Mouse (Mus musculus): Measurements from ENCODE around the gene Tuba1c. TPM values are rescaled to one million over a fixed set of nuclear protein-coding genes. Genes with fewer than 3 reads are reported as not detected.
A peak's percentile ranks its signal among the peaks of the same experiment; 100 is the strongest.
"Not testable (repeated sequence)": the region's sequence is repeated elsewhere in the genome, so short reads cannot be mapped to it uniquely, and the experiment has no call there.

Gene Tuba1c
- polyA plus RNA-seq, 1 experiment from 2014 or later, result 107 TPM

GRCm38 (mm10) chr15:99035431-99035830 lies 5.7 kb downstream of the Tuba1c start:
- no peaks in the 10 kb centered on the region for H3K27me3 ChIP-seq
- no peak overlapping the region for H3K4me2 ChIP-seq
- no peak for ATAC-seq (ENCODE audit: low FRiP score)
- no peak overlapping the region for H3K9ac ChIP-seq
- no peaks in the 10 kb centered on the region for H3K9me3 ChIP-seq
- H3K36me3 ChIP-seq (replicated peaks), result peaks cover 32% of the 10 kb centered on the region
- no peak overlapping the region for H3K4me3 ChIP-seq (replicated peaks)
- peaks cover 27% of the 10 kb centered on the region for H3K4me1 ChIP-seq
- 91% methylated on average over 4 of the region's 4 CpGs for WGBS
- H3K27ac ChIP-seq, result no peak overlapping the region

- ATAC-seq (ENCODE audit: low FRiP score), result no peak
- WGBS, result 81% methylated on average over 8 of the region's 8 CpGs
Measured at GRCm38 (mm10) chr15:99036249-99036905, 6.7 kb downstream of the Tuba1c start.

GRCm38 (mm10) chr15:99038025-99038424 lies 8.3 kb downstream of the Tuba1c start:
- Histone ChIP-seq H3K4me1 (peaks cover 14% of the 10 kb centered on the region), H3K27ac (no peak overlapping the region), H3K4me3 (replicated peaks) (no peak overlapping the region), H3K9ac (no peak overlapping the region), H3K27me3 (no peaks in the 10 kb centered on the region), H3K36me3 (replicated peaks) (peaks cover 32% of the 10 kb centered on the region), H3K4me2 (no peak overlapping the region), H3K9me3 (no peaks in the 10 kb centered on the region)
- no peak for ATAC-seq (ENCODE audit: low FRiP score)
- 96% methylated on average over 1 of the region's 1 CpGs for WGBS

More at GRCm38 (mm10) chr15:99036249-99036905, 6.7 kb downstream of the Tuba1c start:
- Histone ChIP-seq H3K4me1 (peaks cover 27% of the 10 kb centered on the region), H3K9ac (no peak overlapping the region), H3K4me2 (no peak overlapping the region), H3K36me3 (replicated peaks) (peaks cover 32% of the 10 kb centered on the region), H3K4me3 (replicated peaks) (no peak overlapping the region), H3K9me3 (no peaks in the 10 kb centered on the region), H3K27me3 (no peaks in the 10 kb centered on the region), H3K27ac (no peak overlapping the region)

GRCm38 (mm10) chr15:99038797-99039196 lies 9.1 kb downstream of the Tuba1c start:
- H3K36me3 ChIP-seq (replicated peaks), result peaks cover 32% of the 10 kb centered on the region

GRCm38 (mm10) chr15:99039306-99039705 lies 9.6 kb downstream of the Tuba1c start:
- no peaks in the 10 kb centered on the region; the same call in 1 of the 2 replicates for H3K27me3 ChIP-seq
- H3K9me3 ChIP-seq, result no peaks in the 10 kb centered on the region
- H3K27ac ChIP-seq, result no peak overlapping the region
- peaks cover 32% of the 10 kb centered on the region for H3K36me3 ChIP-seq (replicated peaks)
- H3K4me3 ChIP-seq (replicated peaks), result no peak overlapping the region
- H3K9ac ChIP-seq, result no peak overlapping the region
- H3K4me2 ChIP-seq, result no peak overlapping the region
- peaks cover 10% of the 10 kb centered on the region for H3K4me1 ChIP-seq
- no peak for ATAC-seq (ENCODE audit: low FRiP score)
- 89% methylated on average over 4 of the region's 4 CpGs for WGBS

More at GRCm38 (mm10) chr15:99038797-99039196, 9.1 kb downstream of the Tuba1c start:
- H3K4me1 ChIP-seq, result peaks cover 11% of the 10 kb centered on the region
- H3K27me3 ChIP-seq, result no peaks in the 10 kb centered on the region; the same call in 1 of the 2 replicates
- 92% methylated on average over 5 of the region's 5 CpGs for WGBS
- H3K4me2 ChIP-seq, result no peak overlapping the region
- no peak overlapping the region for H3K9ac ChIP-seq
- no peaks in the 10 kb centered on the region for H3K9me3 ChIP-seq
- no peak overlapping the region for H3K4me3 ChIP-seq (replicated peaks)
- no peak overlapping the region for H3K27ac ChIP-seq
- ATAC-seq (ENCODE audit: low FRiP score), result no peak

- Histone ChIP-seq H3K4me1 (peaks cover 15% of the 10 kb centered on the region), H3K4me2 (no peak overlapping the region), H3K9me3 (no peaks in the 10 kb centered on the region), H3K27ac (no peak overlapping the region), H3K9ac (no peak overlapping the region), H3K36me3 (replicated peaks) (peaks cover 24% of the 10 kb centered on the region), H3K4me3 (replicated peaks) (no peak overlapping the region), H3K27me3 (no peaks in the 10 kb centered on the region; the same call in 1 of the 2 replicates)
- ATAC-seq (ENCODE audit: low FRiP score), result no peak
- 69% methylated on average over 26 of the region's 26 CpGs for WGBS
Measured at GRCm38 (mm10) chr15:99039996-99040919, 10.6 kb downstream of the Tuba1c start.

- Histone ChIP-seq H3K9me3 (no peaks in the 10 kb centered on the region), H3K4me1 (peaks cover 15% of the 10 kb centered on the region), H3K4me3 (replicated peaks) (no peak overlapping the region), H3K27me3 (no peaks in the 10 kb centered on the region; the same call in 1 of the 2 replicates), H3K36me3 (replicated peaks) (peaks cover 15% of the 10 kb centered on the region), H3K27ac (peak overlapping the region; percentile 21; the same call in 1 of the 2 replicates), H3K9ac (no peak overlapping the region), H3K4me2 (peak overlapping the region; percentile 8; the same call in 1 of the 2 replicates)
- no peak for ATAC-seq (ENCODE audit: low FRiP score)
- WGBS, result 47% methylated on average over 21 of the region's 21 CpGs
Measured at GRCm38 (mm10) chr15:99040920-99041856, 11.5 kb downstream of the Tuba1c start.

- no peak overlapping the region for H3K27ac ChIP-seq
- no peak overlapping the region for H3K4me3 ChIP-seq (replicated peaks)
- 94% methylated on average over 5 of the region's 5 CpGs for WGBS
- H3K9me3 ChIP-seq, result no peaks in the 10 kb centered on the region
- no peak for ATAC-seq (ENCODE audit: low FRiP score)
- H3K36me3 ChIP-seq (replicated peaks), result 0 out of 2 replicates have a peak, but pooled peaks cover 8% of the 10 kb centered on the region
- H3K4me1 ChIP-seq, result peaks cover 15% of the 10 kb centered on the region
- no peak overlapping the region for H3K9ac ChIP-seq
- H3K4me2 ChIP-seq, result no peak overlapping the region
- H3K27me3 ChIP-seq, result peaks cover 6% of the 10 kb centered on the region
Measured at GRCm38 (mm10) chr15:99042334-99042733, 12.6 kb downstream of the Tuba1c start.

GRCm38 (mm10) chr15:99044854-99045253 lies 15.2 kb downstream of the Tuba1c start:
- H3K27me3 ChIP-seq, result peaks cover 14% of the 10 kb centered on the region
- 0 out of 2 replicates have a peak, but pooled peaks have one; percentile 14 for ATAC-seq (ENCODE audit: low FRiP score)
- 43% methylated on average over 3 of the region's 3 CpGs for WGBS
- H3K27ac ChIP-seq, result no peak overlapping the region
- H3K36me3 ChIP-seq (replicated peaks), result no peaks in the 10 kb centered on the region
- H3K9ac ChIP-seq, result no peak overlapping the region
- H3K4me2 ChIP-seq, result no peak overlapping the region
- peaks cover 18% of the 10 kb centered on the region for H3K4me1 ChIP-seq
- H3K9me3 ChIP-seq, result no peaks in the 10 kb centered on the region
- H3K4me3 ChIP-seq (replicated peaks), result no peak overlapping the region

- not testable (repeated sequence) for H3K9ac ChIP-seq; H3K36me3 ChIP-seq (replicated peaks); H3K4me2 ChIP-seq; ATAC-seq (ENCODE audit: low FRiP score); H3K27ac ChIP-seq; H3K4me3 ChIP-seq (replicated peaks); H3K9me3 ChIP-seq
- peaks cover 19% of the 10 kb centered on the region for H3K4me1 ChIP-seq
- WGBS, result 78% methylated on average over 6 of the region's 6 CpGs
- H3K27me3 ChIP-seq, result peaks cover 20% of the 10 kb centered on the region
Measured at GRCm38 (mm10) chr15:99045734-99046133, 16.0 kb downstream of the Tuba1c start.

GRCm38 (mm10) chr15:99049473-99050253 lies 20.0 kb downstream of the Tuba1c start:
- H3K36me3 ChIP-seq (replicated peaks), result no peaks in the 10 kb centered on the region
- no peak overlapping the region for H3K4me3 ChIP-seq (replicated peaks)
- H3K27me3 ChIP-seq, result peaks cover 57% of the 10 kb centered on the region
- peaks cover 19% of the 10 kb centered on the region for H3K4me1 ChIP-seq
- no peak overlapping the region for H3K27ac ChIP-seq
- H3K9me3 ChIP-seq, result no peaks in the 10 kb centered on the region
- no peak overlapping the region for H3K9ac ChIP-seq
- ATAC-seq (ENCODE audit: low FRiP score), result no peak
- no peak overlapping the region for H3K4me2 ChIP-seq
- 30% methylated on average over 13 of the region's 13 CpGs for WGBS

All from forebrain, embryonic 12.5 days (tissue).